Mouse (Mus musculus): ENCODE results near the gene Tceanc. TPM values are rescaled to one million over a fixed set of nuclear protein-coding genes. Genes with fewer than 3 reads are reported as not detected.

The Tceanc gene
- polyA plus RNA-seq, 1 experiment from 2014 or later: 9.9 TPM

DNA sequence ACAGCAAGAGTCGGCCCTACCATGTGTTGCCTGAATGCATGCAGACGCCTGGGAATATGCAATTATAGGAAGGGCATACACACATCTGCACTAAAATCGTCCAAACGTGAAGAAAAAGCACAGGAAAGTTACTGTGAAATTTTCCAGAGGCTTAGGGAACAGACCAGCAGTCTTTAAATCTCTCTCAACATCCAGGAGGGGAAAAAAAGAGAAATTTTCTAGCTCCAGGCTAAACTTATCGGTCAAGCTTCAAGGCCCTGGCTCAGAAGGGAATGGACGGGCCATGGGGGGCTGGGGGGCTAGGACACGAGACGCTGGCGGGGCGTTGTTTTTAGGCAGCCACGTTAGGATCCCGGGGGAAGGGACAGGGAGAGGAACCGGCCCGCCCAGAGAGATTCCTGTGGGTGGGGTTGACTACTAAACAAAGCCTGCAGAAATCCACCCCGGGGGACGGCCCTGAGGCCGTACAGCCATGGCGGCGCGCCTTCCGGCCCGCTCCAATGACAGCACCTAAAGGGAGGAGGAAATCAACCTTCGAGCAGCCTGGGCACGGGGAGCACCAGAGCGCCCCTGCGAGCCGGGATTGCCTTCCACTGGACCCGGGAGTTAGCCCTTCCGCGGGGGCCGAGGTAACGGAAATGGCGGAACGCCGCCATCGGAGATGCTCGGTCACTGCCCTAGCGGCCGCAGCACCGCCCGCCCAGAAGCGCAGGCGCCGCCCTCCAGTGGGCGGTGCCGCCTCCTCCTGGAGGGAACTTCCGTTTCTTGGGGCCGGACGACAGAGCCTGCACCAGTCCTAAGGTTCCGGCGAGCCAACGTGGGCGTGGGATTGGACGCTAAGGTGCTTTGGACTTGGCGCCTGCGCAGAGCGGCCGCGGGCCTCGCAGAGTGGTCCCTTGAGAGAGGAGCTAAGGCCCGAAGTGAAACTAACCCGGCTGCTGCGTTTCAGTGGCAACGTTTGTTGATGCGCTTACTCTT lies 8.3 kb downstream of the Tceanc start:
- Histone ChIP-seq H3K4me1 (ENCODE audit: control insufficient read depth, insufficient read depth, low read length) (no peaks in the 10 kb centered on the region), H3K9me3 (ENCODE audit: control insufficient read depth, low read length) (no peaks in the 10 kb centered on the region), H3K27ac (ENCODE audit: low read depth, low read length) (peak overlapping the region; percentile 97), H3K9ac (ENCODE audit: low read depth, low read length) (peak overlapping the region; percentile 71), H3K4me2 (replicated peaks; ENCODE audit: low read depth, low read length) (peak overlapping the region; percentile 42), H3K36me3 (ENCODE audit: control insufficient read depth, insufficient read depth, low read length) (no peaks in the 10 kb centered on the region), H3K27me3 (ENCODE audit: control insufficient read depth, insufficient read depth, low read length) (no peaks in the 10 kb centered on the region), H3K4me3 (ENCODE audit: low read length) (peak overlapping the region; percentile 48)
- WGBS: 20% methylated on average over 65 of the region's 65 CpGs
- peak; percentile 98 for ATAC-seq (ENCODE audit: low FRiP score, low TSS enrichment)

DNA sequence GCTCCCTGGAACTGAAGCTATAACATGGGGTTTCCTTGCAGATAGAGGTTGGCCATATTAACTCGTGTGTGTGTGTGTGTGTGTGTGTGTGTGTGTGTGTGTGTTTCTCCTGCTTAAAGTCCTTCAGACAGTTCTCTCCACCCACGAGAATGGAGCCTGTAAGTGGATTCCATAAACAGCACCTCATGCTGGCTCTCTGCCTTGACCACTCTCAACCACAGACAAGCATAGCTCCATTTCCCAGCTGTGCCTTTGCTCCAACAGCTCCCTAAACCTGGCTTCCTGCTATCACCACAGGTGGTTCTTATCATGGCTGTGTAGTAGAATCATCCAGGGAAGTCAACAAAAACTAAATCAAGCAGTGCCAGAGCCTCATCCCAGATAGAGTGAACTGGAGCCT lies 13.9 kb downstream of the Tceanc start:
- no peak overlapping the region for H3K9ac ChIP-seq (ENCODE audit: low read depth, low read length)
- no peaks in the 10 kb centered on the region for H3K36me3 ChIP-seq (ENCODE audit: control insufficient read depth, insufficient read depth, low read length)
- H3K4me2 ChIP-seq (replicated peaks; ENCODE audit: low read depth, low read length): no peak overlapping the region
- no peaks in the 10 kb centered on the region for H3K27me3 ChIP-seq (ENCODE audit: control insufficient read depth, insufficient read depth, low read length)
- WGBS: 65% methylated on average over 2 of the region's 2 CpGs
- ATAC-seq (ENCODE audit: low FRiP score, low TSS enrichment): no peak
- H3K4me1 ChIP-seq (ENCODE audit: control insufficient read depth, insufficient read depth, low read length): no peaks in the 10 kb centered on the region
- no peaks in the 10 kb centered on the region for H3K9me3 ChIP-seq (ENCODE audit: control insufficient read depth, low read length)
- H3K4me3 ChIP-seq (ENCODE audit: low read length): no peak overlapping the region
- H3K27ac ChIP-seq (ENCODE audit: low read depth, low read length): no peak overlapping the region

DNA sequence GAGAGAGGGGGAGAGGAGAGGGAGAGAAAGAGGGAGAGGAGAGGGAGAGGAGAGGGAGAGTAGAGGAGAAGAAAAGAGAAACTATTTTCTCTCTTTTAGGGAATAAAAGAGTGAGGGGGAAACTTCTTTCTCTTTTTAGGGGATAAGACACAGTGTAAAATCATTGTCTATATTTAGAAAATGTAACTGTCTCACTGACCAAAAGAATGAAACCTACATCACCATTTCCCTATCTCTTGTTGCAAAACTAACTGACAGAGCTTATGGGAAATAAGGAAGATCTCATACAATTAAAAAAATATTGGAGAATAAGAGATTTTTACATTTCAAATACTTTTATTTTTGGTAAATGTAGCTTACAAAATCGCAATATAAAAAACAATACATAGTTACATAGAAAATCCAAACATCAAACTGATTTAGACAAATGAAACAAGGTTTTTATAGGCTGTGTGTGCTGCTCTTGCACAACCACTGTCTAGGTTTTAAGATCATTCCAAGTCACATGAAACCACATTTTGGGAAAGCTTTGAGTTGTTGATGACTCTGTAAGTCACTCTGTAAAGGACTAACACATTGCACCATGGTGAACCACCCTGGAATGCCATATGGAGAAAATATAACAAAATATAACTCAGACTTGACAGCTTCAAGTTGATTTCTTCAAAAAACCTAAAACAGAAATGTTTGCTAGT lies 18.7 kb downstream of the Tceanc start:
- Histone ChIP-seq H3K4me2 (replicated peaks; ENCODE audit: low read depth, low read length) (no peak overlapping the region), H3K4me3 (ENCODE audit: low read length) (no peak overlapping the region), H3K9ac (ENCODE audit: low read depth, low read length) (no peak overlapping the region), H3K4me1 (ENCODE audit: control insufficient read depth, insufficient read depth, low read length) (no peaks in the 10 kb centered on the region), H3K27ac (ENCODE audit: low read depth, low read length) (no peak overlapping the region), H3K36me3 (ENCODE audit: control insufficient read depth, insufficient read depth, low read length) (no peaks in the 10 kb centered on the region), H3K27me3 (ENCODE audit: control insufficient read depth, insufficient read depth, low read length) (no peaks in the 10 kb centered on the region), H3K9me3 (ENCODE audit: control insufficient read depth, low read length) (no peaks in the 10 kb centered on the region)
- WGBS: 78% methylated on average over 1 of the region's 1 CpGs
- no peak for ATAC-seq (ENCODE audit: low FRiP score, low TSS enrichment)

DNA sequence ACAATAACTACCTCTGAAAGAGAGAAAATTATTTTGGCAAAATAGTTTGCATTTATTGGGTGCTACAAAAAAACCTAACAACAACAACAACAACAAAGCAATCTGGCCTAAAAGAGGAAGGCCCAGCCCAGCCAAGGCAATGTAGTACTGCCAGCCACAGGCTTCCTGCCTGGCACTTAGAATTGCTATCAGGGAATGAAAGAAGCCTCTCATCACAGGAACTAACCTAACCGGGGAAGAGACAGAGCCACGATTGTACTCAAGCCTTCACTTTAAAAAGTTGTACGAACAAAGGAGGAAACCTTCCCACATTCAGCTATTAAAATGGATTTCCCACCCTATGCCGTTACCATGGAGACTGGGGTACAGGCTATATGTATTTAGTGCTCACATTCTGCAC lies 20.6 kb downstream of the Tceanc start:
- H3K9ac ChIP-seq (ENCODE audit: low read depth, low read length): no peak overlapping the region
- no peak overlapping the region for H3K4me2 ChIP-seq (replicated peaks; ENCODE audit: low read depth, low read length)
- WGBS: 88% methylated on average over 4 of the region's 4 CpGs
- no peaks in the 10 kb centered on the region for H3K36me3 ChIP-seq (ENCODE audit: control insufficient read depth, insufficient read depth, low read length)
- H3K9me3 ChIP-seq (ENCODE audit: control insufficient read depth, low read length): no peaks in the 10 kb centered on the region
- no peaks in the 10 kb centered on the region for H3K27me3 ChIP-seq (ENCODE audit: control insufficient read depth, insufficient read depth, low read length)
- no peak overlapping the region for H3K27ac ChIP-seq (ENCODE audit: low read depth, low read length)
- no peaks in the 10 kb centered on the region for H3K4me1 ChIP-seq (ENCODE audit: control insufficient read depth, insufficient read depth, low read length)
- no peak for ATAC-seq (ENCODE audit: low FRiP score, low TSS enrichment)
- no peak overlapping the region for H3K4me3 ChIP-seq (ENCODE audit: low read length)

DNA sequence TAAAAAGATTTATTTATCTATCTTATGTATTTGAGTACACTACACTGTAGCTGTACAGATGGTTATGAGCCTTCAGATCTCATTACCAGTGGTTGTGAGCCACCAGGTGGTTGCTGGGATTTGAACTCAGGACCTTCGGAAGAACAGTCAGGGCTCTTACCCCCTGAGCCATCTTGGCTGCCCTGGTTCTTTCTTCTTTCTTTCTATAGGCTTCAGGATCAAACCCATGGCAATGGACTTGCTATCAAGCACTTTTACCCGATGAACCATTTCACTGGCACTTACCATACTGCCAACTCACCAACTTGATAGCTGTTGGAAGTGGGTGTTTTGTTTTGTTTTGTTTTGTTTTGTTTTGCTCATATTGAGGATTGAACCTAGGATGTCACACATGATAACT lies 23.3 kb downstream of the Tceanc start:
- H3K4me2 ChIP-seq (replicated peaks; ENCODE audit: low read depth, low read length): no peak overlapping the region
- H3K4me1 ChIP-seq (ENCODE audit: control insufficient read depth, insufficient read depth, low read length): no peaks in the 10 kb centered on the region
- no peak overlapping the region for H3K27ac ChIP-seq (ENCODE audit: low read depth, low read length)
- no peak overlapping the region for H3K4me3 ChIP-seq (ENCODE audit: low read length)
- no peaks in the 10 kb centered on the region for H3K9me3 ChIP-seq (ENCODE audit: control insufficient read depth, low read length)
- no peak for ATAC-seq (ENCODE audit: low FRiP score, low TSS enrichment)
- 98% methylated on average over 2 of the region's 2 CpGs for WGBS
- no peaks in the 10 kb centered on the region for H3K36me3 ChIP-seq (ENCODE audit: control insufficient read depth, insufficient read depth, low read length)
- no peaks in the 10 kb centered on the region for H3K27me3 ChIP-seq (ENCODE audit: control insufficient read depth, insufficient read depth, low read length)
- H3K9ac ChIP-seq (ENCODE audit: low read depth, low read length): no peak overlapping the region

GRCm38 (mm10) chrX:166479365-166479983 lies 38.9 kb downstream of the Tceanc start, which contains the start of gene Rab9:
Gene Rab9 (minus strand): TSS chrX:166479867.
- Histone ChIP-seq H3K4me1 (ENCODE audit: control insufficient read depth, insufficient read depth, low read length) (no peaks in the 10 kb centered on the region), H3K9me3 (ENCODE audit: control insufficient read depth, low read length) (no peaks in the 10 kb centered on the region), H3K9ac (ENCODE audit: low read depth, low read length) (peak within 1 kb of the TSS; percentile 66), H3K27me3 (ENCODE audit: control insufficient read depth, insufficient read depth, low read length) (no peaks in the 10 kb centered on the region), H3K27ac (ENCODE audit: low read depth, low read length) (peak within 1 kb of the TSS; percentile 82; the same call in 1 of the 2 replicates), H3K36me3 (ENCODE audit: control insufficient read depth, insufficient read depth, low read length) (no peaks in the 10 kb centered on the region), H3K4me3 (ENCODE audit: low read length) (peak within 1 kb of the TSS; percentile 61), H3K4me2 (replicated peaks; ENCODE audit: low read depth, low read length) (peak within 1 kb of the TSS; percentile 45)
- peak; percentile 99 for ATAC-seq (ENCODE audit: low FRiP score, low TSS enrichment)
- WGBS: 21% methylated on average over 40 of the region's 41 CpGs

DNA sequence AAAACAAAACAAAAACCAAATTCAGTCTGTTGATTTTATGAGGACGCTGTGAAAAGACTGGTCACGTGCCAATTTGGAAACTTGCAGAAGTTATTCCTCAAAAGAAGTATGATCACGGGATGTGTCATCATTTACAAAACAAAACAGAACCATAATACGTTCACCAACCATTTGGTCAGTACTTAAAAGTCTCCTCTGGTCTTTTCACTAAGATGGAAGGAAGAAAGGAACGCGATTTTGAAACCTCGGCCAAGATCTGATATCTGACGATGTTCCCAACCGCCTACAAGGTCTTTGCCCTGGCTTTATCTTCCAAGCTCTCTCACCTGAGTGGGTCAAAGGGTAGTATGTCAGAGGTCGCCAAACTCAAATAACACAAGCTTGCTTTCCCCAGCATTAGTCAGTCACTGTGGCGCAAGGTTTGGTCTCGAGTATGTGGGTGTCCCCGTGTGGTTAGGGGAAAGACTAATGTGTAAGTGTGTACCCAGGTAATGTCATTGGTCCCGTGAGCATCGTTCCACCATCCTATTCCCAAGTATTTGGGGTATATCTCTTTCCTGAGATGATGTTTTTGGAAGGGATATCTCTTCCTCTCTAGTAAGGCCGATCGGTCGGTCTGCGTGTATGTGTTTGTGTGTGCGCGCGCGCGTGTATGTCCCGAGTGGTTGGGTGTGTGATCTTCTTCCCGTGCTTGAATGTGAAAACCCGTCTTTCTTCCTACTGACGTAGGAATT lies 39.6 kb downstream of the Tceanc start:
- no peaks in the 10 kb centered on the region for H3K36me3 ChIP-seq (ENCODE audit: control insufficient read depth, insufficient read depth, low read length)
- H3K27ac ChIP-seq (ENCODE audit: low read depth, low read length): peak overlapping the region; percentile 82; the same call in 1 of the 2 replicates
- ATAC-seq (ENCODE audit: low FRiP score, low TSS enrichment): peak; percentile 4; the same call in 1 of the 2 replicates

DNA sequence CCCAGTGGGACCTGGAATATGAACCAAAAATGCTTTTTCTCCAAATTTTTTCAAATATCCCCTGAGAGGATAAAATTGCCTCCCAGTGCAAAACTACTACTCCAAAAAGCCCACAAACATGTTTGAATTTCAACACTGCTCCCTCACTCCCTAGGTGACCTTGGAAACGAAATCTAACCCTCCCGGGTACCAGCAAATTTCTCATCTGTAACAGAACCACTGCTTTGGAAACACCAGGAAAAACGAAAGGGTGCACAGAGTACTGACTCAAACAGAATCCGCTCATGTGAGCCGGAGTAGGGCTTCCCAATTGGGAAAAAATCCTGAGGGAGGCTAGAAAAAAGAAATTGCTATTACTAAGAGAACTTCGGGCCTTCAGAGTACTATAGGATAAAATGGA lies 41.0 kb downstream of the Tceanc start:
- Histone ChIP-seq H3K4me2 (replicated peaks; ENCODE audit: low read depth, low read length) (peak overlapping the region; percentile 33), H3K9me3 (ENCODE audit: control insufficient read depth, low read length) (no peaks in the 10 kb centered on the region), H3K9ac (ENCODE audit: low read depth, low read length) (no peak overlapping the region), H3K27me3 (ENCODE audit: control insufficient read depth, insufficient read depth, low read length) (no peaks in the 10 kb centered on the region), H3K4me3 (ENCODE audit: low read length) (peak overlapping the region; percentile 12; the same call in 1 of the 2 replicates), H3K36me3 (ENCODE audit: control insufficient read depth, insufficient read depth, low read length) (no peaks in the 10 kb centered on the region), H3K27ac (ENCODE audit: low read depth, low read length) (no peak overlapping the region), H3K4me1 (ENCODE audit: control insufficient read depth, insufficient read depth, low read length) (no peaks in the 10 kb centered on the region)
- no peak for ATAC-seq (ENCODE audit: low FRiP score, low TSS enrichment)
- 59% methylated on average over 6 of the region's 6 CpGs for WGBS

More for the DNA sequence above, 39.6 kb downstream of the Tceanc start:
- H3K4me1 ChIP-seq (ENCODE audit: control insufficient read depth, insufficient read depth, low read length): no peaks in the 10 kb centered on the region
- WGBS: 25% methylated on average over 28 of the region's 28 CpGs
- H3K9ac ChIP-seq (ENCODE audit: low read depth, low read length): peak overlapping the region; percentile 66
- no peaks in the 10 kb centered on the region for H3K9me3 ChIP-seq (ENCODE audit: control insufficient read depth, low read length)
- peak overlapping the region; percentile 45 for H3K4me2 ChIP-seq (replicated peaks; ENCODE audit: low read depth, low read length)
- no peaks in the 10 kb centered on the region for H3K27me3 ChIP-seq (ENCODE audit: control insufficient read depth, insufficient read depth, low read length)
- peak overlapping the region; percentile 61 for H3K4me3 ChIP-seq (ENCODE audit: low read length)
